Mouse (Mus musculus) lung, adult 2 months (tissue): ENCODE data around the gene Tbc1d9b. TPM values are rescaled to one million over a fixed set of nuclear protein-coding genes. Genes with fewer than 3 reads are reported as not detected.
A peak's percentile ranks its signal among the peaks of the same experiment; 100 is the strongest.

Source experiments
- DNase-seq: peaks from one replicate; pipeline ENCODE4 v3.0.0; 2022
- H3K4me1 ChIP-seq: fragments of 200-500 bp; 2 replicates; pipeline ENCODE4 v1.6.1; 2011; ENCODE audit warnings: low read length; ENCODE audit not compliant: control insufficient read depth, insufficient read depth
- H3K4me3 ChIP-seq: fragments of 200-500 bp; replicated peaks from 2 replicates; pipeline ENCODE3; 2011; ENCODE audit warnings: low read depth, mild to moderate bottlenecking, control low read depth, low read length; ENCODE audit errors: extremely low read depth
- CTCF ChIP-seq: fragments of 200-500 bp; IDR thresholded peaks from 2 replicates; pipeline ENCODE4 v1.5.1; 2011; ENCODE audit warnings: mild to moderate bottlenecking, low read length, control low read depth; ENCODE audit not compliant: insufficient read depth
- POLR2A ChIP-seq: fragments of 200-500 bp; IDR thresholded peaks from 2 replicates; pipeline ENCODE4 v1.6.1; 2011; ENCODE audit warnings: low read depth, mild to moderate bottlenecking, control low read depth, low read length, borderline replicate concordance; ENCODE audit errors: extremely low read depth
- WGBS: fragments of 180-500 bp; shearing (Covaris S2); methylation state at CpG from one replicate; pipeline ENCODE4 v1.1.7; 2018; 5-methylcytosine and 5-hydroxymethylcytosine counted together
- polyA plus RNA-seq: library from polyadenylated mRNA; depleted of rRNA; stranded (reverse); fragments of >200 nt; gene quantifications from 2 replicates; pipeline ENCODE4 v1.2.3, GENCODE M21; 2012; rRNA removed

Tbc1d9b gene
- polyA plus RNA-seq, 1 experiment = 68.4 TPM

GRCm38 (mm10) chr11:50211322-50212059 lies 80.3 kb downstream of the Tbc1d9b start:
- 79% methylated on average over 3 of the region's 3 CpGs for WGBS
- H3K4me1 ChIP-seq = peaks cover 29% of the 10 kb centered on the region
- DNase-seq = no peak
- TF ChIP-seq CTCF (no peak), POLR2A (no peak)
- H3K4me3 ChIP-seq = peak overlapping the region; percentile 68

- no peak overlapping the region for H3K4me3 ChIP-seq
- DNase-seq = no peak
Observed at GRCm38 (mm10) chr11:50212060-50212739, 81.0 kb downstream of the Tbc1d9b start.

GRCm38 (mm10) chr11:50212848-50213758 lies 81.9 kb downstream of the Tbc1d9b start:
- peak overlapping the region; percentile 47 for H3K4me3 ChIP-seq

More at GRCm38 (mm10) chr11:50212060-50212739, 81.0 kb downstream of the Tbc1d9b start:
- TF ChIP-seq POLR2A = no peak
- TF ChIP-seq CTCF = no peak
- 53% methylated on average over 3 of the region's 3 CpGs for WGBS
- H3K4me1 ChIP-seq = peaks cover 29% of the 10 kb centered on the region

GRCm38 (mm10) chr11:50214631-50215030 lies 83.4 kb downstream of the Tbc1d9b start:
- Histone ChIP-seq H3K4me1 (peaks cover 20% of the 10 kb centered on the region), H3K4me3 (no peak overlapping the region)
- TF ChIP-seq CTCF (no peak), POLR2A (no peak)
- DNase-seq = no peak
- WGBS = 90% methylated on average over 6 of the region's 6 CpGs

More at GRCm38 (mm10) chr11:50212848-50213758, 81.9 kb downstream of the Tbc1d9b start:
- 21% methylated on average over 11 of the region's 11 CpGs for WGBS
- TF ChIP-seq POLR2A (peak; percentile 59; the same call in 1 of the 2 replicates), CTCF (no peak)
- DNase-seq = peak; percentile 83
- H3K4me1 ChIP-seq = peaks cover 26% of the 10 kb centered on the region

- TF ChIP-seq CTCF = no peak
- no peak for TF ChIP-seq POLR2A
- DNase-seq = no peak
- H3K4me1 ChIP-seq = peaks cover 22% of the 10 kb centered on the region
- 45% methylated on average over 9 of the region's 9 CpGs for WGBS
- H3K4me3 ChIP-seq = no peak overlapping the region
Observed at GRCm38 (mm10) chr11:50215633-50216032, 84.4 kb downstream of the Tbc1d9b start.

- peaks cover 16% of the 10 kb centered on the region for H3K4me1 ChIP-seq
- no peak for TF ChIP-seq CTCF
- no peak for TF ChIP-seq POLR2A
- H3K4me3 ChIP-seq = no peak overlapping the region
- 79% methylated on average over 4 of the region's 4 CpGs for WGBS
- no peak for DNase-seq
Observed at GRCm38 (mm10) chr11:50216724-50217366, 85.6 kb downstream of the Tbc1d9b start.

GRCm38 (mm10) chr11:50217811-50218210 lies 86.6 kb downstream of the Tbc1d9b start:
- Histone ChIP-seq H3K4me3 (no peak overlapping the region), H3K4me1 (peaks cover 8% of the 10 kb centered on the region)
- TF ChIP-seq POLR2A = no peak
- TF ChIP-seq CTCF = no peak
- 45% methylated on average over 4 of the region's 4 CpGs for WGBS
- DNase-seq = no peak

GRCm38 (mm10) chr11:50219833-50220232 lies 88.6 kb downstream of the Tbc1d9b start:
- WGBS = 16% methylated on average over 2 of the region's 2 CpGs
- no peak for DNase-seq
- Histone ChIP-seq H3K4me1 (peaks cover 2% of the 10 kb centered on the region; the same call in 1 of the 2 replicates), H3K4me3 (no peak overlapping the region)
- TF ChIP-seq POLR2A (no peak), CTCF (no peak)

Other genes with a start within 250 kb of the Tbc1d9b start
- gene Rasgef1c, start 229.6 kb upstream of the Tbc1d9b start, polyA plus RNA-seq = 0.26 and 0.91 TPM in 2 replicates
- gene Rnf130, start 106.0 kb upstream of the Tbc1d9b start, polyA plus RNA-seq = 38.9 and 47.4 TPM in 2 replicates
- gene Mrnip, start 43.0 kb downstream of the Tbc1d9b start, polyA plus RNA-seq = 2.7 and 4.5 TPM in 2 replicates
- 249 and 251 TPM in 2 replicates for gene Sqstm1, start 79.4 kb downstream of the Tbc1d9b start, polyA plus RNA-seq
- gene Mgat4b, start 79.5 kb downstream of the Tbc1d9b start, polyA plus RNA-seq = 77.4 and 91.7 TPM in 2 replicates
- 106 and 119 TPM in 2 replicates for gene Ltc4s, start 107.2 kb downstream of the Tbc1d9b start, polyA plus RNA-seq
- gene Maml1, start 160.9 kb downstream of the Tbc1d9b start, polyA plus RNA-seq = 19.5 and 22.5 TPM in 2 replicates
- gene Canx, start 194.3 kb downstream of the Tbc1d9b start, polyA plus RNA-seq = 38.3 and 62.3 TPM in 2 replicates
- 0.24 and 0.25 TPM in 2 replicates for gene Cby3, start 223.1 kb downstream of the Tbc1d9b start, polyA plus RNA-seq
- gene Hnrnph1, start 245.6 kb downstream of the Tbc1d9b start, polyA plus RNA-seq = 53.9 and 94.9 TPM in 2 replicates